Mouse (Mus musculus): ENCODE data around the gene Nek10. TPM values are rescaled to one million over a fixed set of nuclear protein-coding genes. Genes with fewer than 3 reads are reported as not detected.
A peak's percentile ranks its signal among the peaks of the same experiment; 100 is the strongest.

Gene Nek10
- total RNA-seq, 1 experiment: 0.67 TPM

DNA sequence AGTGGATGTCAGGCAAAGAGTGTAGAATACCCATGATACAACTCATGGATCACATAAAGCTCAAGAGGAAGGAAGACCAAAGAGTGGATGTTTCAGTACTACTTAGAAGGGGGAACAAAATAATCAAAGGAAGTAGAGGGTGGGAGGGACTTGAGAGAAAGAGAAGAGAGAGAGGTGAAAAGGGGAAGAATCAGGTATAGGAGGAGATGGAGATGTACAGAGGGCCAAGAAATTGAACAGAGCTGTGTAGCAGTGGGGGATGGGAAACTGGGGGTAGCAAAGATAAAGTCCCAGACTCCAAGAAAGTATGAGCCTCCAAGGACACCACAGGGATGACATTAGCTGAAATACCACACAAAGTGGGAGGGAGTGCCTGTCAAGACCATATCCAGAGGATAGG is 91.6 kb downstream of the Nek10 start:
- no peaks in the 10 kb centered on the region for H3K36me3 ChIP-seq (ENCODE audit: control insufficient read depth, insufficient read depth, low read length, poor library complexity, severe bottlenecking)
- DNase-seq (ENCODE audit: low read depth, low spot score): no peak
- no peak overlapping the region for H3K27ac ChIP-seq (ENCODE audit: insufficient read depth, low read depth, low read length, poor library complexity, severe bottlenecking)
- TF ChIP-seq ZNF384 (IDR thresholded peaks at IDR 0.05; ENCODE audit: low read depth, low read length) (no peak), CHD2 (IDR thresholded peaks at IDR 0.05; ENCODE audit: low read depth, low read length) (no peak), ZC3H11A (IDR thresholded peaks at IDR 0.05; ENCODE audit: borderline replicate concordance, low read depth, low read length) (no peak), HCFC1 (IDR thresholded peaks at IDR 0.05; ENCODE audit: borderline replicate concordance, insufficient read depth, low read length) (no peak), MAFK (IDR thresholded peaks at IDR 0.05; ENCODE audit: insufficient read depth, low read depth, low read length) (no peak)
- H3K4me1 ChIP-seq (ENCODE audit: control insufficient read depth in 2 of 2, insufficient read depth in 2 of 2, low read length in 2 of 2, poor library complexity in 1 of 2): no peaks in the 10 kb centered on the region
- no peaks in the 10 kb centered on the region for H3K9me3 ChIP-seq (ENCODE audit: control insufficient read depth, insufficient read depth, low read depth, low read length)
- H3K4me3 ChIP-seq (ENCODE audit: insufficient read depth in 1 of 2, low read depth in 1 of 2, low read length in 2 of 2, poor library complexity in 1 of 2, severe bottlenecking in 1 of 2): no peak overlapping the region
- in situ Hi-C loops (cut with MboI; ENCODE audit: low sequenced_read_pairs in 2 of 2, unreplicated experiment in 2 of 2): no loop called here
- H3K9ac ChIP-seq (ENCODE audit: insufficient read depth, low read depth, low read length, poor library complexity, severe bottlenecking): no peak overlapping the region

DNA sequence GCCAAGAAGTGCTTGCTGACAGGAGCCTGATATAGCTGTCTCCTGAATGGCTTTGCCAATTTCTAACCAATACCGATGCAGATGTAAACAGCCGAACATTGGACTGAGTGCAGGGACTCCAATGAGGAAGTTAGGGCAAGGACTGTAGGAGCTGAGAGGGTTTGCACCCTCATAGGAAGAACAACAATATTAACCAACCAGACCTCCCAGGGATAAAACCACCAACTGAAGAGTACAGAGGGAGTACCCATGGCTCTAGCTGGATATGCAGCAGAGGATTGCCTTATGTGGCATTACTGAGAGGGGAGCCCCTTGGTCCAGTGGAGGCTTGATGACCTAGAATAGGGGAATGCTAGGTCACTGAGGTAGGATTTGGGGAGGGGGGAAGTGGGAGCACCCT is 92.1 kb downstream of the Nek10 start:
- TF ChIP-seq MAFK (IDR thresholded peaks at IDR 0.05; ENCODE audit: insufficient read depth, low read depth, low read length): no peak
- TF ChIP-seq ZNF384 (IDR thresholded peaks at IDR 0.05; ENCODE audit: low read depth, low read length): no peak
- no peak for TF ChIP-seq CHD2 (IDR thresholded peaks at IDR 0.05; ENCODE audit: low read depth, low read length)
- no peak for TF ChIP-seq HCFC1 (IDR thresholded peaks at IDR 0.05; ENCODE audit: borderline replicate concordance, insufficient read depth, low read length)
- no peak for TF ChIP-seq ZC3H11A (IDR thresholded peaks at IDR 0.05; ENCODE audit: borderline replicate concordance, low read depth, low read length)
- Histone ChIP-seq H3K4me3 (ENCODE audit: insufficient read depth in 1 of 2, low read depth in 1 of 2, low read length in 2 of 2, poor library complexity in 1 of 2, severe bottlenecking in 1 of 2) (no peak overlapping the region), H3K4me1 (ENCODE audit: control insufficient read depth in 2 of 2, insufficient read depth in 2 of 2, low read length in 2 of 2, poor library complexity in 1 of 2) (no peaks in the 10 kb centered on the region)

DNA sequence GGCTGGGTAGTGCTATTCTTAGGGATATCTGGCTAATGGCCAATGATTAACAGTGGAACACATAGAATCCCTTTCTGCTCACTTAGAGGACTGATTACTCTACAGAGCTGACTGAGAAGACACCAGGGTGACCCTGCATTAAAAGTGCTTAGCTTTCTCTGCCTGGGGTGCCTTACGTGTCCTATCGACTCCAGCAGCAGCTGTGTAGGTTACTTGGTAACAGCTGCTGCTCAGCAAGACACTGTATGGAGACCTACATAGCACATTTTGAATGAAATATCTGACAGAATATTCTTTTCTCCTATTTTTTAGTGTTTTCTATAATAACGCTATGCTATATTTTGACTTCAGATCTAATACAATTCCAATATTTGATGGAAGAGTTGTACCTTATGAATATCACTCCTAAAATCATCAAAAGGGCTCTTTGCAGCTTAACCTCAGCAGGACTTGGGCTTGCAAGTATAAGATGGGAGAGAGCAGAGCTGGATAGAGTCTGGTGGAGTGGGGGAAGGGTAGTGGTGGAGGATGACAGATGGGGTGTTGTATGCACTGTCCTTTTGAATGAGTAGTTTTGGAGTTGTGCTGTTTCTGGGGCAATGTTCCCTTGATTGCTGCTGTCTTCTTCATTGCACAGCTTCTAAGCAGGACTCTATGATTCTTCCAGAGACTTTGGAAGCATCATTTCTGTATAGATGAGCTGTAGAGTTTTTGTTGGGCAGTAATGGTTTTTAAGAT is 93.4 kb downstream of the Nek10 start:
- no peak overlapping the region for H3K27ac ChIP-seq (ENCODE audit: insufficient read depth, low read depth, low read length, poor library complexity, severe bottlenecking)
- no peak overlapping the region for H3K9ac ChIP-seq (ENCODE audit: insufficient read depth, low read depth, low read length, poor library complexity, severe bottlenecking)
- no peaks in the 10 kb centered on the region for H3K9me3 ChIP-seq (ENCODE audit: control insufficient read depth, insufficient read depth, low read depth, low read length)
- H3K4me1 ChIP-seq (ENCODE audit: control insufficient read depth in 2 of 2, insufficient read depth in 2 of 2, low read length in 2 of 2, poor library complexity in 1 of 2): no peaks in the 10 kb centered on the region
- H3K4me3 ChIP-seq (ENCODE audit: insufficient read depth in 1 of 2, low read depth in 1 of 2, low read length in 2 of 2, poor library complexity in 1 of 2, severe bottlenecking in 1 of 2): no peak overlapping the region
- no peaks in the 10 kb centered on the region for H3K36me3 ChIP-seq (ENCODE audit: control insufficient read depth, insufficient read depth, low read length, poor library complexity, severe bottlenecking)
- no peak for DNase-seq (ENCODE audit: low read depth, low spot score)
- in situ Hi-C loops (cut with MboI; ENCODE audit: low sequenced_read_pairs in 2 of 2, unreplicated experiment in 2 of 2): no loop called here
- no peak for TF ChIP-seq ZC3H11A (IDR thresholded peaks at IDR 0.05; ENCODE audit: borderline replicate concordance, low read depth, low read length)

More for the DNA sequence above, 92.1 kb downstream of the Nek10 start:
- Histone ChIP-seq H3K27ac (ENCODE audit: insufficient read depth, low read depth, low read length, poor library complexity, severe bottlenecking) (no peak overlapping the region), H3K9ac (ENCODE audit: insufficient read depth, low read depth, low read length, poor library complexity, severe bottlenecking) (no peak overlapping the region), H3K36me3 (ENCODE audit: control insufficient read depth, insufficient read depth, low read length, poor library complexity, severe bottlenecking) (no peaks in the 10 kb centered on the region), H3K9me3 (ENCODE audit: control insufficient read depth, insufficient read depth, low read depth, low read length) (no peaks in the 10 kb centered on the region)
- no peak for DNase-seq (ENCODE audit: low read depth, low spot score)
- in situ Hi-C loops (cut with MboI; ENCODE audit: low sequenced_read_pairs in 2 of 2, unreplicated experiment in 2 of 2): no loop called here

GRCm38 (mm10) chr14:14904750-14905529 is 101.7 kb downstream of the Nek10 start:
- in situ Hi-C loops (cut with MboI; ENCODE audit: low sequenced_read_pairs in 2 of 2, unreplicated experiment in 2 of 2): no loop called here
- Histone ChIP-seq H3K4me3 (ENCODE audit: insufficient read depth in 1 of 2, low read depth in 1 of 2, low read length in 2 of 2, poor library complexity in 1 of 2, severe bottlenecking in 1 of 2) (no peak overlapping the region), H3K9ac (ENCODE audit: insufficient read depth, low read depth, low read length, poor library complexity, severe bottlenecking) (no peak overlapping the region), H3K9me3 (ENCODE audit: control insufficient read depth, insufficient read depth, low read depth, low read length) (no peaks in the 10 kb centered on the region), H3K4me1 (ENCODE audit: control insufficient read depth in 2 of 2, insufficient read depth in 2 of 2, low read length in 2 of 2, poor library complexity in 1 of 2) (no peaks in the 10 kb centered on the region), H3K27ac (ENCODE audit: insufficient read depth, low read depth, low read length, poor library complexity, severe bottlenecking) (no peak overlapping the region), H3K36me3 (ENCODE audit: control insufficient read depth, insufficient read depth, low read length, poor library complexity, severe bottlenecking) (no peaks in the 10 kb centered on the region)
- peak; percentile 73 for DNase-seq (ENCODE audit: low read depth, low spot score)
- TF ChIP-seq MAFK (IDR thresholded peaks at IDR 0.05; ENCODE audit: insufficient read depth, low read depth, low read length): no peak
- TF ChIP-seq ZC3H11A (IDR thresholded peaks at IDR 0.05; ENCODE audit: borderline replicate concordance, low read depth, low read length): peak; percentile 41; the same call in 1 of the 2 replicates
